Mouse (Mus musculus): ENCODE data around the gene Atp6v0a1.

DNA sequence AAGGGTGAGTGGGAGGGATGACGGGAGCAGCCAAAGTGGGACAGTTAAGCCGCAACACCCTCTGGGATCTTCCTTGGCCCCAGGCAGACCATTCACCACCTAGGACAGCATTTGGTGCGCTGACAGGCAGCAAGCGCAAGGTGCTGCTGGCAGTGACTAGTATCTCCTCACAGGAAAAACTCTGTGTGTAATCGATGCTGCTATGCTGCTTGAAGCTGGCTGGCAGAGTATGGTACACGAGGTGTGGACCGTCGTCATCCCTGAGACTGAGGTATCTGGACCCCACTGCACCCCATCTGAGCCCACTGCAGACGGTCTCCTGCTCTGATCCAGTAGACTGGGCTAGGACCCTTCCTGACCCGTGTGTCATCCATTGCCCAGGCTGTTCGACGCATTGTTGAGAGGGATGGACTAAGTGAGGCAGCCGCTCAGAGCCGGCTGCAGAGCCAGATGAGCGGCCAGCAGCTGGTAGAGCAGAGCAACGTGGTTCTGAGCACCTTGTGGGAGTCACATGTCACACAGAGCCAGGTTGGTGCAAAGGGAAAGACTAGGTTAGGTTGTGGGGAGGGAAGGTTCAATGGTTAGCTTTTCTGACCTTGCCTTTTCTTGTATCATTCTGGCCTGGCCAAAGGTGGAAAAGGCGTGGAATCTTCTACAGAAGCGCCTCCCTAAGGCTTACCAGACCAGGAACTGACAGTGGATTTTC is 76.5 kb downstream of the Atp6v0a1 start:
- TF ChIP-seq CTCF (IDR thresholded peaks at IDR 0.05; ENCODE audit: insufficient read depth, low read depth, low read length) = no peak
- no peak for TF ChIP-seq POLR2A (IDR thresholded peaks at IDR 0.05; ENCODE audit: insufficient read depth, low read depth, low read length)
